Mouse (Mus musculus): Measurements from ENCODE around the gene C3ar1.
A peak's percentile ranks its signal among the peaks of the same experiment; 100 is the strongest.

C3ar1 gene

DNA sequence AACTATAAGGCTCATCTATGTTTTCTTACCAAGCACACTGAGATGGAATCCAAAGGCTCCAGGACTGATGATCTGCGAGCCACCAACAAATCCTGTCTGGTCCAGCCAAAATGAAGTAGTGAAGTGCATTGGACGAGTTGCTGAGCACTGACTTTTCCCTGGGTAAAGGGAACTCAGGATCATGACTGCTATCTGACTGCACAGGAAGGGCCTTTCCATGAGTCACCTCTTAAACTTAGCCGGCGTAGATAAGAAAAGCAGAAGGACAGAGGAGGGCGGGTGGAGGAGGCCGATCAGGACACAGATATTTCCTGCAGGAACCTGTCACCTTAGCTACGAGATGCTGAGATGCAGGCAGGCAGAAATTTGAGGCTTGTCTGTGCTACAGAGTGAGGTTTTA lies at the start of gene C3ar1:
Gene C3ar1, minus strand, starts transcription at position 207 of the 400 bp plus-strand sequence.
- DNase-seq: no peak

DNA sequence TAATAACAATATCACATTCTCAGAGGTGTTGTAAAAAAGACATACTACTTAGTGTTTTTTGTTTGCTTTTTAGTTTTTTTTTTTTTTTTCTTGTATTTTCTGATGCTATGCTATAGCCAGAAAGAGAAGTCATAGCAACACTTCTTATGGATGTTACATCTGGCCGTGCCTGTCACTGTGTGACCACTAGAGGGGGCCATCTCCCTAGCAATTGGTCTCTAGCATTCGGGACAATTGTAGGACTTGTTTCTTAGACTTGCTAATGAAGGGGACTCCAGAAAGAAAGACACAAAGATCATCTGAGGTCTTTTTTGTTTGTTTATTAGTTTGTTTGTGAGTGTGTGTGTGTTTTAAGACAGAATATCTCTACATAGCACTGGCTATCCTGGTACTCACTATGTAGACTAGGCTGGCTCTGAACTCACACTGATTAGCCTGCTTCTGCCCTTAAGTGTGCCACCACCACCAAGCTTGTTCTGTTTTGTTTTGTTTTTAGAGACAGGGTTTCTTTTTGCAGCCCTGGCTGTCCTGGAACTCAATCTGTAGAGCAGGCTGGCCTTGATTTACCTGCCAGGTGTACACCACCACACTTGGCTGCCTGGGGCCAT lies 36.6 kb upstream of the C3ar1 start:
- DNase-seq: peak; percentile 59

DNA sequence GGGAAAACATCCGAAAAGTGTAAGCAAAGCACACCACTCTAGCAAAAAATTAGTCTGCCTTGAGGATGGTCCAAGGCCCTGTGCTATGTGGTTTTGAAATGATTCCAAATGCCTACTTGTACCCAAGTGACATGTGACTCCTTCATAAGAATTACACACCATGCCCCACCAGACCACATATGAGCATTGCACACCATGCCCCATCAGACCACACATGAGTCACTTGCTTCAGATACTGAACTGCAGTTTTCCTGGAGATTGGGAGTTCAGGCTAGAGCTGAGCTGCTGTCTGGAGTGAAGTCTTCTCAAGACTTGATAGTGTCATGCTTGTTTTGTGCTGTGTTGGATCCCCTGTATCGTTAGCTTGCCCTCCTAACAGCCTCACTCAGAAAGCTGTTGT lies 33.6 kb upstream of the C3ar1 start:
- no peak for DNase-seq

DNA sequence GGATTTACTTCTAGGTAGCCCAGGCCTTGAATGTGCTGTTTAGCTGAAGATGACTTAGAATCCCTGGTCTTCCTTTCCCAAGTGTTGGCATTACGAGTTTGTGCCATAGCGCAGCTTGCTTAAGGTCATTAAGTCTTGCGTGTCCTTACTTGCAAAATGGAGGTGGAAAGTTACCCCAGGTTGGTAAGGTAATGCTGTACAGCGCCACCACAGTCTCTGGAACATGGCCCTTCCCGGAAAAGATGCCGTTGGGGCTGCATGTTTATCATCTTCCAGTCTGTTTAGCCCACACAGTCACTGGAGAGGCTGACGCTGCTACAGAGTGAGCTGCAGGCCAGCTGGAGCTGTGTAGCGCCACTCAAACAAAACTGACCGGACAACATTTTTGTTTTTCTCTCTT lies 27.6 kb upstream of the C3ar1 start:
- no peak for DNase-seq

DNA sequence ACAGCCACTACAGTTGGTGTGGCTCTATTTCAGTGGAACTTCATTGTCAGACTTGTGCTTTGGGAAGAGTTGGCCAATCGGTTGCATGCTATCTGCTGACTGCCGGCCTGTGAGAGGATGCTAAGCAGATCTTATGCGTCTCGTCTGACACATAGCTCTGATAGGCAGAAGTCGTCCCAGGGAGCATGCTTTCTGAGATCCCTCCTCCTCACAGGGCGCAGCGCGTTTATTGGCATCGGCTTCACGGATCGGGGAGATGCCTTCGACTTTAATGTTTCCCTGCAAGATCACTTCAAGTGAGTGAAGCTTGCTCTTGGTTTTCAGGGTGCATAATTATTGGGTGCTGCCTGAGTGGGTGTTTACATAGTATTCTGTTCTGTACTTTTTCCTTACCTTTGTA lies 25.3 kb upstream of the C3ar1 start:
- no peak for DNase-seq

DNA sequence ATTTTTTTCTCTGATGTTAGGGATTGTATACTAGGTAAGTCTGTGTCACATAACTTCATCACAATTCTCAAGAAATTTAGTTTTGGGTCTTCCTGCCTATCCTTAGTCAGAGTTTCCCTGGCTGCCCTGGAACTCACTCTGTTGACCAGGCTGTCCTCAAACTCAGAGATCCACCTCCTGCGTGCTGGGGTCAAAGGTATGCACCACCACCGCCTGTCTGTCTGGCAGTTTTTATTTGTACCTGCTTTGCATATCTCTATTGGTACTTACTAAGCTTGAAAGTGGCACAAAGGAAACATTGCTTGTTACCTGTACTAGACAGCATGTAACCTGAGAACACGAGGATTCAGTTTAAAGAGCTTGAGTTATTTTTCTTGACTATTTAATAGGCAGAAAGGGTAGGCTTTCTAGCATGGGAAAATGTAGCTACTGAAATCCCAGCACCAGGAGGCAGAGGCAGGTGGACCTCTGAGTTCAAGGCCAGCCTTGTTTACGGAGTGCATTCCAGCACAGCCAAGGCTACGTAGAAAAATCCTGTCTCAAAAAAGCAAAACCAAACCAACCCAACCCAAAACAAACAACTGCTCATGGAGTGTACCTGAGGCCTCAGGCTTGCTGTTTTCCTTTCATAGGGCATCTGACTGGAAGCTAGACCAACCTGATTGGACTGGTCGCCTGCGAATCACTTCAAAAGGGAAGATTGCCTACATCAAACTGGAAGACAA lies 24.0 kb upstream of the C3ar1 start:
- DNase-seq: no peak

DNA sequence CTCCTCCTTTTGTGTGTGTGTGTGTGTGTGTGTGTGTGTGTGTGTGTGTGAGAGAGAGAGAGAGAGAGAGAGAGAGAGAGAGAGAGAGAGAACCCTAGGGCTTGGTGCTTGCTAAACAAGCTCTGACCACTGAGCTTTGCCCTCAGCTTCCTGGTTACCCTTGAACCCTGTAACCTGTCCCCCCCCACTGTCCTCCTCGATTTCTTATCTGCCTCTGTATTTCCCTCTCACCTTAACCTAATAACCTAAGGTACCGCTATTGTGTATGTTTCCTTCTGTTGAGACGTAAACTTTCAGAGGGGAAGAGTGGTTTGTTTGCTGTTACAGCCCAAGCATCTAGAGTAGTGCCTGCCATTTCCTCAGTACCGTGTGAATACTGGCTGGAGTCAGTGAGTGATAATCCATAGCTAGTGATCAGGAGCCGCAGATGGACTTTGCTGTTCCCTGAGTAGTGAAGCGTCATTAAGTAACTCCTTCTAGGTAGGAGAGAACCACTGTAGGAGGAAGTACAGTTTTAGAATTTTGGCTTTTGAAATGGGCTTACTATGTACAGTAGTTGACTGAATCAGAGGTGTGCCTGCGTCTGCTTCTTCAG lies 23.3 kb upstream of the C3ar1 start:
- DNase-seq: no peak

DNA sequence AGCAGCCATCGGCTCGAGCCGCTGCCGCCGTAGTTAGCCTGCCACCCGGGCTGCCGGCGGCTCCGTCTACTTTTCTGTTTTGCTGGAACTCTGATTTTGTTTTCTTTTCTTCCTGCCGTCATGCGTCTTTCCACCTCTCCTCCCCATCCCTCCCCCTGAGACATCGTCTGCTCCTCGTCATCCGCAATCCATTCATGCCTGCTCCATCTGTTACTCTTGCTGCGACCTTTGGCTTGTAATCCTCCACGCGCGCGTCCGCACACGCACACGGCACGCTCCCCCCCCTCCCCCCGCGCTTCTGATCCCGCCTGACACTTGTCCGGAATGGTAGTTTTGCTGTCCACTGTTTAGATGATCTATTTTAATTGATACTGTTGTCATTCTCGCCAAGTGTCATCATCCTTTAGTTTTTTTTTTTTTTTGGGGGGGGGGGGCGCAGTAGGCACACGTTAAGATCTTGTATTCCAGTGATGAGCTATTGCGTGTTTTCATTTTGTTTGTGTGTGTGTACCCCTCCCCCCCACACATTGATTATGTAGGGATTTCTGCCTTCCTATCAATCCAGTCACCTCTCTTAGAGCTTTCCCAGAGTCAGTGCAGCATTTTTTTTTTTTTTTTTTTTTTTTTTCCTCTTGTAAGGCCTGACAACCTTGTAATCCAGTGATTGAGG lies 18.9 kb upstream of the C3ar1 start:
- peak; percentile 50 for DNase-seq

DNA sequence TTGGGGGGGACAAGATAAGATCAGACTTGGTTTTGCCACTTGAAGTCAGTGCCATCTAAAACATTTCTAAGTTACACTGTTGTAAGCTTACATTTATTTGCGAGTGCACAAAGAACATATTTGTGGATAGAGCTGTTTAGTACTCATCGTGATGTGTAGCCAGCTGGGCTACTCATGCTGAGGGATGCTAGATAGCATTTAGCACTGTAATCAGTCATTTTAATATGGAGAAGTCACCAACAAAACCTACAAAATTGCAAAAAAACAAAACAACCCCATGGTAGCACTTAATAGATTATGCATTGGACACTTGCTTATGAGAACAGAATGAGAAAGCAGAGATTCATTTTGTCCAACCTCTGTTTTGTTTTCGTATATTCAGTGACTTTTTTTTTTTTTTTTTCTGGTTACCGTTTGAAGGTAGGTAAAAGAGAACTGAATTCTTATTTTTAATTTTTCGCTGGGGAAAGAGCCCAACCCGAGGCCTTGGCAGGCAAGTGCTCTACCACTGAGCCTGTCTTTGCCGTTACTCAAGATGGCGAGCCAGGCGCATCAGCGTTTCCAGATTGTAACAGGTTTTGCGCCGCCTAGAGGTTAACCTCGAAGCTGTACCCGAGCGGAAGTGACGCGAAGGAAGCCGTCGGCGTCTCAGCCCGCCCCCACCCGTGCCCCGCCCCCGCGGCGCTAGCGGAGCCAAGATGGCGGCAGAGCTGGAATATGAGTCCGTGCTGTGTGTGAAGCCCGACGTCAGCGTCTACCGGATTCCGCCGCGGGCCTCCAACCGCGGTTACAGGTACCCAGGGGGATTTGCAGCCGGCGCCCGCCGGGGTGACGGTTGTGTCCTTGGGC lies 18.1 kb upstream of the C3ar1 start, which contains the start of gene Necap1:
Gene Necap1, plus strand, starts transcription at position 604 of the 849 bp plus-strand sequence.
- peak; percentile 99 for DNase-seq

DNA sequence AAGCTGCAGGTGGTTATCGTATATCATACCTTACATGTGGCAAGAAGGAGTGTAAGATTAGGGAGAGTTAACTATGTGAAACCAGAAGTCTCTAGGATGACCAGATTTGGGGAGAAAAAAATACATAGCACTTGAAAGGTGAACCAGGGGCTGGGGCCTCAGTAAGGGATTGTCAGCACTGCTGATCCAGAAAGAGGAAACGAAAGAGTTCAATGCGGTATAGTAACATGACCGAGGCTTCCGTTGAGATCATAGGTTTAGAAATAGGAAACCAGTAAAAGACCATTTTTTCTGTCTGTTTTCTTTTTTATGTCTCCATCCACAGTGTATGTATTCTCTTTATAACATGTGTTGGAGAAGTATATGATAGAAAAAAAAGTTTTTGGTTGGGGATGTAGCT lies 16.8 kb upstream of the C3ar1 start:
- DNase-seq: no peak

DNA sequence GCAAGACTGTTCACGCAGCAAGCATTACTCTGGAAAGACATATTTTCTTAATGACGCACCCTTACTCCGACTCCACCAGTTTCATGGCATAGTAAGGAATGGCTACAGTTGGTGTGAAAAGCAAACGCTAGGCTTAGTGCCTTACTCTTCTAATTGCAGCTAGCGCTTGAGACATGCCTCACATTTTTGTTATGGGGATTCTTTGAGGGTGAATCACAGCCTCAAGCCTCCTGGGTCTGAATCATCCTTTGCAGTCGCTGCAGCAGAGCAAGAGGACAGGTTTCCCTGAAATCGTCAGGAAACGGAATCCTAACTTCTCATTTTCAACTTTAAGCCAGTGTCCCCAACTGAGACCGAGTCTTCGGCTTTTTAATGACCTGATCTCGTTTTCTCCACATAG lies 13.9 kb upstream of the C3ar1 start:
- no peak for DNase-seq

DNA sequence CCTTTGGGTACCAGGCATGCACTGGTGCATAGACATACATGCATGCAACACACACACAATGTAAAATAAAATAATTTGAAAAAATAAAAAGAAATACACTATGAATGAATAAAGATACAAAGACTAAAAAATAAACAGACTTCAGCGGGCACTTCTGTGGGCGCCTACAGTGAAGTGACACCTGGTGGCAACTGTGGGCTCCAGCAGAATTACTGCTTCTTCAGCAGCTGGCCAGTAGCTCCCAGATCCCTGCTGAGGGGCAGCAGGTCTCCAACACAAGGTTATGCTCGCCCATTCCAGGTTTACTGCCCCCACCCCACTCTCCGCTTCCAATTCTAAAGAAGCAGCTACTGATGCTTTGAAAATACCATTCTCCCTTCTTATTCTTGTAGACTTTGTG lies 12.0 kb upstream of the C3ar1 start:
- DNase-seq: no peak

DNA sequence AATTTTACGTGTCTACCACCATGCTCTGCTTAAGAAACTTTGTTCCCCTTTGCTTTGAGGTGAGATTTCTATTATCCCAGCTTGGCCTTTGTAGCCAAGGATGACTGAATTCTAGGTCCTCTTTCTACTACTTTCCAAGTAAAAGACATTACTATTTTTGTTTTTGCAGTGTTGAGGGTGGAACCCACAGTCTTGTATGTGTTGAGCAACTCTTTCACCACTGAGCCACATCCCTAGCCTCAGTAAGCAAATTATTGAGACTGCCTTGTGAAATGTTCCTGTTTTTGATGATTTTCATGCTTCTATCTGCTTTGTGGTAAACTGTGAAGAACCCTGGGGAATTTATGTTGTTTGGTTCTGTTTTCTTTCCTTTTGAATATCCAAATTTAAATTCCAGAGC lies 6.9 kb upstream of the C3ar1 start:
- no peak for DNase-seq

DNA sequence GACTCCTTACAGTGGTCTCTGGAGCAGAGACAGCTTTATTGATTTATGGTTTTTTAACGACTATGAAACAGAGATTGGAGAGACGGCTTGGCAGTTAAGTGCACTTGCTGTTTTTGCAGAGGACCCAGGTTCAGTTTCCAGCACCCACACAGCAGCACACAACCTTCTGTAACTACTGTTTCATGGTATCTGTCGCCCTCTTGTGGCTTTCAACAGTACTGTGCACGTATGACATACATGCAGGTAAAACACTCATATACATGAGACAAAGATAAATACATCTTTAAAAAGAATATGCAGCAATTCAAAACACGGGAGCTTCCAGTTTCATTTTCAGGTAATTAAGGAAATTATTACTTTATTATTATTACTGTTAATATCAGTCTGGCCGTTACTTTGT lies 6.5 kb upstream of the C3ar1 start:
- no peak for DNase-seq

DNA sequence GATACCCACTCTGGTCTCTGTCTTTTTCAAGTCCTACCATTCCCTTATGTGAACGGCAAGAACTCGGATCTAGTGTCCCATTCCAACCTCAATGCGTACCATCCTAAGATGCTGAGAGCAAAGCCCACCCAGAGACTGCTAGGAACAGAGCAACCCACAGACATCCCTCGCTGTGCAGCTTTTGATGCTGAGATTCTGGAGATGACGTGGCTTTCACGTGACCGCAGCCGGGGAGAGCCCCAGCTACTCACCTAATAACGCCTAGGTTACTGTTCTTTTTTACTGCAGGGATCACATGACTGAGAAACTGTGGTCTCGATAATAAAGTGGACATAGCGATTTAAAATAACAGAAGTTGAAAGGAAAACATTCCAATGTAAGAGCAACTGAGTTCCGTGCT lies 1.4 kb downstream of the C3ar1 start:
- no peak for DNase-seq

DNA sequence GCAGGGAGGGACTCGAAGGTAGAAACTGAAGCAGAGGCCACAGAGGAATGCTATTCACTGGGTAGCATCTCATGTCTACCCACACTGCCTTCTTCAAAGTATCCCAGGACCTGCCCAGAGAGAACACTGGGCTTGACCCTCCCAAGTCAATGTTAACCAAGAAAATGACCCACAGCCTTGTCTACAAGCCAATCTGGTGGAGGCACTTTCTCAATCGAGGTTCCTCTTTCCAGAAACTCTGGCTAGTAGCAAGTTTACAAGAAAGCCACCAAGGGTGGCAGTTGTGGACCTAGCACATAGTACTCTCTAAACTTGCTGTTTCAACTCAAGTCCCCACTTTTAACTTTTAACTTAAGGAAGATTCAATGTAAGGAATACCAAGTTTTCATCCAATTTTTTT lies 3.3 kb downstream of the C3ar1 start:
- no peak for DNase-seq

DNA sequence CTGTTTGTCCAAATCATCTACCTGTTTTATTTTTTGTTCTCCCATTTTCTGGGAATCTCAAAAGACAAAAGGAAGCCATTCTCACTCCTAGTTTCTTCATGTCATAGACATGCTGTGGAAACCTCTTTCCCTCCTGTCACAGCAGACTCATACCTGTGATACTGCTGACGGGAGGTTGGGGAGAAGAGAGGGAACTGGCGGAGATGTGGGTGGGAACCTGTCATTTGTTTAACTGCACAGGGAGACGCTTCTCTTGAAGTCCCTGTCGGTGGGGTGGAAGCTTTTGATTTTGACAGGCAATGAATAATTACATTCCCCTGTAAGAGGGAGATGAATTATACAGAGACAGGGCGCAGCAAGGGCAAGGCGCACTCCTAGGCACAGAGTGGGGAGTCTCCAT lies 12.2 kb downstream of the C3ar1 start:
- DNase-seq: no peak

DNA sequence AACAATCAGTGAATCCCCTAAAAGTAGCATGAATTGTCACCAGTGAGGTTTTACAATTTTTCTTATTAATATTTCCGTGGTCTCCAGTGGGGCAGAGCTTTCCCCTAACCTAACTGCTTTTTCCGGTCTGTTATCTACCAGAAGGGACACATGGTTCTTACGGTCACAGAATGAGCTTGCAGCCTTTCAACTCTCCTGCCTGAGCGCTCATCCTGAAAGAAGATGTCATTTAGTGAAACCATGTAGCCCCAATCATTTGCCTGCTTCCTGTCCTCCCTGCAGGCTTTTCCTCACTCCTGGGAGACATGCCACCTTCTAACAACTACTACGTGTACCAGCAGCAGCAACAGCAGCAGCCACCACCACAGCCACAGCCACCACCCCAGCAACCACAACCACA lies 18.4 kb downstream of the C3ar1 start:
- no peak for DNase-seq

DNA sequence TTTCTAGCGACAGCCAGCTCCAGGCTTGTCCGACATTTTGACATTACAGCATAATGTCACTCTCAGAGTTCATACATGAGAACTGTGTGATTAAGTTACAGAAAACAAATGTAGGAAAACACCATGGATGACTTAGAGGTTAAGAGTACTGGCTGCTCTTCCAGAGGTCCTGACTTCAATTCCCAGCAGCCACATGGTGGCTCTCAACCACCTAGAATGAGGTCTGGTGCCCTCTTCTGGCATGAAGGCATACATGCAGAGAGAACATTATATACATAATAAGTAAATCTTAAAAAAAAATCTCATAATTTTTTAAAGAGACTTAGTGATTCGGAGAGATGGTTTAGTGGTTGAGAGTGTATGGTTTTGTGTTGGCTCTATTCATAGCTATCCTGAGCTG lies 19.0 kb downstream of the C3ar1 start:
- no peak for DNase-seq

DNA sequence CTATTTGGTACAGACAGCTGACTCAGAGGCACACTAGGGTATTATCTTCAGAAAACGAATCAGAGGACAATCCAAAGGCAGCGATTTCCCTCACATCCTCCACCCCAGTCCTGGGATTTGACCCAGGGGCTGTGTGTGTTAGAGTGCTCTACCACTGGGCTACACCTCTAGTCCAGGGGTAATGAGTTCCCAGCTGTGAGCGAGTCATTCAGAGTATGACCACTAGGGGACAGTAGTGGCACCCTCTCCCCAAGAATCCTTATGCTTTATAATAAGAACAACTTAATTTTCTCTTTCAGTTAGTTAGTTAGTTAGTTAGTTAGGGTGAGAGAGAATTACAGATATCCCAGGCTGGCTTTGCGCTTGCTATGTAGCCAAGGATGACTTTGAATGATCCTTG lies 21.6 kb downstream of the C3ar1 start:
- peak; percentile 58 for DNase-seq

DNA sequence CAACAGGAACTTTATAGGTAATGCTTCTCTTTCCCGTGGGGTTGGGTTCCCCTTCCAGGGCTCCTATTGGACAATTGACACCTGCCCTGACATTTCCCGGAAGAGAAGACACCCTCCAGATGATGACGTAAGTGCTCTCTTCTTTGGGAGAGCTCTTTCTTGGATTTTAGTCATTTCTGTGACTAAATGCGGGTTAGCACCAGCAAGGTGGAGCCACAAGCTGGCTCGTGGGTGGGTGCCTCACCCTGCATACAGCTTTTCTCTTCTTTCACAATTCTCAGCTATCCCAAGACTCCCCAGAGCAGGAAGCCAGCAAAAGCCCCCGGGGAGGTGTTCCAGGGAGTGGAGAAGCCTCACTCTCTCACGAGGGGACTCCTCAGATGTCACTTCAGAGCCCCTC lies 23.1 kb downstream of the C3ar1 start:
- DNase-seq: no peak

DNA sequence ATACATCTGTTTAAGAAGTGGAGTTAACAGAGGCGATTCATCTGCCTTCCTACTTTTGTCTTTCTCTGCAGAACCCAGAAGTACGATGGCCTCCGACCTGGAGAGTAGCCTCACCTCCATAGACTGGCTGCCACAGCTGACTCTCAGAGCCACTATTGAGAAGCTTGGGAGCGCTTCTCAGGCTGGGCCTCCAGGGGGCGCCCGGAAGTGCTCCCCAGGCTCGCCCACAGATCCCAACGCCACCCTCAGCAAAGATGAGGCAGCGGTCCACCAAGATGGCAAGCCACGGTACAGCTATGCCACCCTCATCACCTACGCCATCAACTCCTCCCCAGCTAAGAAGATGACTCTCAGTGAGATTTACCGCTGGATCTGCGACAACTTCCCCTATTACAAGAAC lies 27.9 kb downstream of the C3ar1 start:
- peak; percentile 33 for DNase-seq

Measured in lung, postnatal 10 days (tissue).